Mouse (Mus musculus): ENCODE data around the gene Gsto2.
"Not testable (repeated sequence)": the region's sequence is repeated elsewhere in the genome, so short reads cannot be mapped to it uniquely, and the experiment has no call there.

Gene Gsto2

GRCm38 (mm10) chr19:47865353-47865947 lies at the start of gene Gsto2:
Gene Gsto2, plus strand, starts transcription at chr19:47865534.
- DNase-seq = peak; percentile 94

- DNase-seq = no peak
Observed at GRCm38 (mm10) chr19:47817692-47818091, 47.6 kb upstream of the Gsto2 start.

- DNase-seq = peak; percentile 76
Observed at GRCm38 (mm10) chr19:47820832-47821493, 44.4 kb upstream of the Gsto2 start.

GRCm38 (mm10) chr19:47821494-47821872 lies 43.9 kb upstream of the Gsto2 start:
- DNase-seq = no peak

GRCm38 (mm10) chr19:47822143-47822796 lies 43.1 kb upstream of the Gsto2 start:
- DNase-seq = peak; percentile 20

GRCm38 (mm10) chr19:47824026-47824425 lies 41.3 kb upstream of the Gsto2 start:
- DNase-seq = no peak

- DNase-seq = no peak
Observed at GRCm38 (mm10) chr19:47829913-47830450, 35.4 kb upstream of the Gsto2 start.

GRCm38 (mm10) chr19:47831111-47831510 lies 34.2 kb upstream of the Gsto2 start:
- DNase-seq = no peak

GRCm38 (mm10) chr19:47832316-47832715 lies 33.0 kb upstream of the Gsto2 start:
- DNase-seq = no peak

GRCm38 (mm10) chr19:47834614-47835013 lies 30.7 kb upstream of the Gsto2 start:
- DNase-seq = no peak

GRCm38 (mm10) chr19:47835776-47836175 lies 29.6 kb upstream of the Gsto2 start:
- no peak for DNase-seq

GRCm38 (mm10) chr19:47836701-47837526 lies 28.4 kb upstream of the Gsto2 start:
- DNase-seq = peak; percentile 24

GRCm38 (mm10) chr19:47837527-47837901 lies 27.8 kb upstream of the Gsto2 start:
- DNase-seq = no peak

GRCm38 (mm10) chr19:47841234-47841633 lies 24.1 kb upstream of the Gsto2 start:
- DNase-seq = not testable (repeated sequence)

- no peak for DNase-seq
Observed at GRCm38 (mm10) chr19:47849735-47850134, 15.6 kb upstream of the Gsto2 start.

- not testable (repeated sequence) for DNase-seq
Observed at GRCm38 (mm10) chr19:47852131-47852530, 13.2 kb upstream of the Gsto2 start.

GRCm38 (mm10) chr19:47853053-47853452 lies 12.3 kb upstream of the Gsto2 start:
- DNase-seq = no peak

- no peak for DNase-seq
Observed at GRCm38 (mm10) chr19:47853951-47854795, 11.2 kb upstream of the Gsto2 start.

GRCm38 (mm10) chr19:47854796-47855783 lies 10.2 kb upstream of the Gsto2 start, which contains the start of gene Gsto1:
Gene Gsto1, plus strand, starts transcription at chr19:47854970.
- peak; percentile 91 for DNase-seq
